Mouse (Mus musculus) natural killer cell, adult 2 months (primary cell): Measurements from ENCODE around the gene Cnot1.

Experiments
- DNase-seq, 2 experiments: peaks; one replicate each; pipeline ENCODE4 v3.0.0; 2022; ENCODE audit warnings: low spot score in 2 of 2

Cnot1 gene

GRCm38 (mm10) chr8:95738596-95738995 is 68.7 kb downstream of the Cnot1 start:
- no peak for DNase-seq

GRCm38 (mm10) chr8:95727625-95728024 is 79.6 kb downstream of the Cnot1 start:
- DNase-seq = no peak

- no peak for DNase-seq
Measured at GRCm38 (mm10) chr8:95716546-95717335, 90.5 kb downstream of the Cnot1 start.

- DNase-seq = peak; percentile 65 to 80
Measured at GRCm38 (mm10) chr8:95715676-95716531, 91.4 kb downstream of the Cnot1 start, which contains the start of gene Setd6. Gene Setd6 (plus strand): TSS chr8:95715881.

DNA sequence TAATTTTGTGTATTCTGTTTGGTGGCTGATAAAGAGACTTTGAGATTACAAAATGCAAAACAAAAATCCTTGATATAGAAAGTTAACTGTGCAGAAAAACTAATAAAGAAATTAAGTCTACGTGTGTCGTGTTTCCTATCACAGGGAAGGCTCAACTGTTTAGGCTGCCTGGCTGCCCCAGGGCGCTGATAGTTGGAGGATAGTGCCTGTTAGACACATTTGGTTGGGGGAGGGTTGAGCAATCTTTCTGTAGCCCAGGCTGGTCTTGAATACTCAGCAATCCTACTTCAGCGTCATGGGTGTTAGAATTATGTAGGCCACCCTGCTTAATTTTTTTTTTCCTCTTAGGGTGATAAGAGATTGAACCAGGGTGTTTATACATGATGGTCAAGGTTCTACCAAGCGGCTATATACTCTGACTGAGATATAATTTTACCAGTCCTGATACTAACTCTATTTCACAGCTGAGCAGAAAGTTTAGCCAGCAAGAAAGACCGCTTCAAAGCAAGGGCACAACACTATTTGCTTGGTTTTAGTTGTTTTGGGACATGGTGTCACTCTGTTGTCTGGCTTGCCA is 92.3 kb downstream of the Cnot1 start:
- DNase-seq = no peak

- no peak for DNase-seq
Measured at GRCm38 (mm10) chr8:95714367-95714766, 92.9 kb downstream of the Cnot1 start.

GRCm38 (mm10) chr8:95713100-95714010 is 93.9 kb downstream of the Cnot1 start:
- peak; percentile 70 to 82 for DNase-seq

- no peak for DNase-seq
Measured at GRCm38 (mm10) chr8:95712395-95712794, 94.9 kb downstream of the Cnot1 start.

- no peak for DNase-seq
Measured at GRCm38 (mm10) chr8:95711029-95711428, 96.2 kb downstream of the Cnot1 start.

DNA sequence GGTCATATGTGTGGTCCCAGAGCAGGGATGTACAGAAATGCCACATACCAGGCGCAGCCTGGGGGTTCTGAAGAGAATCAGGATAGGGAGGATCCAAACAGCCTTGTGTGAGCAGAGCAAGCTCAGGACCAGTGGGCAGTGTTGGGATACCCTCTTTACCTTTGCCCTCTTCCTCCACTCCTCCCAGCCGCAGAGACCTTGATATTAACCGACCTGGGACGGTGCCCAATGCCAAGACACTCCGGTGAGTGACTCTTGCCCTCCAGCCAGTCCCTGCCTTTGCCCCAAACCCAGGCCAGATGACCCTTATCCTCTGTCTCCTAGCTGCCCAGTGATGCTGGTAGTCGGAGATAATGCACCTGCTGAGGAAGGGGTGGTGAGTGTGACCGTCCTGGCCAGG is 97.7 kb downstream of the Cnot1 start:
- no peak for DNase-seq

DNA sequence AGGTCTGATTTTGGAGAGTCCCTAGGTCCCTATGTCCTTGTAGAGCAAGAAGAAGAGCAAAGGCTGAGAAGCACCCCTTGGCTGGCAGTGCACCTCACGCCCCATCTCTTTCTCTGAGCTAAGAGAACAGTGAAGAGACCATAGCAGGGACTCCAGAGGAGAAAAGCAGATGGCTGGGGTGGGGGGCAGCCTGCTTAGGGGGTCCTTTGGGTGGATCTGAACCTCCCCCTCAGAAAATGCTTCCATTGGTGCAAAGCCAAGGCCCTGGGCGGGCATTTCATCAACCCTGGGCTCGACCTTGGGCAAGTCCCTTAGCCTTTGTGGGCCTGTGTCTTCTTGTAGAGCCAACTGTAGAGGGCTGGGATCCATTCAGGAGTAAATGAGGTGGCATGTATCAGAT is 102.7 kb downstream of the Cnot1 start:
- DNase-seq = no peak

GRCm38 (mm10) chr8:95703461-95704260 is 103.6 kb downstream of the Cnot1 start:
- DNase-seq = no peak

DNA sequence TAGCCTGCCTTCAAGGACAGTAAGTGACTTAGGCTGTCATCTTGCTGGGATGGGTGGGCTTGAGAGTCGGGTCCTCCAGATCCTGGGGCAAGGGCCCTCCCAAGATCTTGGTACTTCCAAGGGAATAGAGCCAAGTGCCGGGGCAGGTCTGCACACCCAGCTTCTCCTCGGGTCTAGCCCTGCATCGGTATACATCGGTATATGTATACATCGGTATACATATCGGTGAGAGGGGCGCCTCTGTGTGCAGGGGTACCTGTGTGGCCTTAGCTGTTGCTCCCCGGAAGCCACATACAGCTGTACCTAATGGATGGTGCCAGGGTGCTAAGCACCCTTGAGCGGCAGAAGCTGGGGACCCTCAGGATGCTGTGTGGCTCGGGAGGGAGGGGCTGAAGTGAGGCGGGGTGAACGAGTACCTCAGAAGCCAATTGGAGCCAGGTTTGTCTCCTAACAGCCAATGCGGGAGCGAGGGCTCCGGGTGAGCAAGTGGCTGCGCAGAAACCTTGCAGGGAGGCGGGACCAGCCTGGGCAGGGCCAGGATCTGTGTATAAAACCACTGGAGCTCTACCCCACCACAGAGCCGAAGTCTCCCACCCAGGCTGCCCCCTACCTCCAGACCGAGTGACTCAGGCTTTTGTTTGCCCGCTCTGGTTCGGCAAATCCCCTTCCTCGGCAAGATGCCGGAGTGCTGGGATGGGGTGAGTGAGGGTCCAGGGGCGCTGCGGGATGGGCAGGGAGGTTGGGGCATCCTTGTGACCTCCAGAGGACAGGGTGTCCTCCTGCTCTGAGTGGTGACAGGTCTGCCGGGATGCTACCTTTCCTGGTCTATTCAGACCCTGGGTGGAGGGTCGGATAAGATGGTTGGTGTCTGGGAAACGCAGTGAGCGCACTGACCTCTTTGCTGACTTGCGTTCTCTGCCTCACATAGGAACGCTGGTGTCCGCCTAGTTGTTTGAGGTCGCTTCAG is 104.5 kb downstream of the Cnot1 start:
- DNase-seq = peak; percentile 29 to 52

GRCm38 (mm10) chr8:95701809-95702208 is 105.5 kb downstream of the Cnot1 start:
- DNase-seq = no peak

DNA sequence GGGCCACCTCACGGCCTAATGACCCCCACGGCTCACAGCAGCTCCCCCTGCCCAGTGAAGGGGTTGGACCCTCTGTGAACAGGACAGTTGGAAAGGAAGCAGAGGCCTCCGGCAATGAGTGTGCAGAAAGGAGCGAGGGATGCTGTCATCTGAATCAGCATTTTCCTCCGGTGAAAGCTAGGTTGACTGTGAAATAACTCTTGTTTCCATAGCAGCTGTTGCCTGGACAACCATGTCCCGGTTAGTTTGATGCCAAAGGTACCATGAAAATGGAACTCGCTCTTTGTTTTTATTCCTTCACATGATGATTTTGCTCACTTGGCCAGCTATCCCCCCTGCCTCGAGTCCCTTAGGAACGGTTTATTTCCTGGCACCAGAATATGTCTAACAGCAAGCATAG is 107.0 kb downstream of the Cnot1 start:
- DNase-seq = no peak

GRCm38 (mm10) chr8:95698179-95698578 is 109.1 kb downstream of the Cnot1 start:
- no peak for DNase-seq

DNA sequence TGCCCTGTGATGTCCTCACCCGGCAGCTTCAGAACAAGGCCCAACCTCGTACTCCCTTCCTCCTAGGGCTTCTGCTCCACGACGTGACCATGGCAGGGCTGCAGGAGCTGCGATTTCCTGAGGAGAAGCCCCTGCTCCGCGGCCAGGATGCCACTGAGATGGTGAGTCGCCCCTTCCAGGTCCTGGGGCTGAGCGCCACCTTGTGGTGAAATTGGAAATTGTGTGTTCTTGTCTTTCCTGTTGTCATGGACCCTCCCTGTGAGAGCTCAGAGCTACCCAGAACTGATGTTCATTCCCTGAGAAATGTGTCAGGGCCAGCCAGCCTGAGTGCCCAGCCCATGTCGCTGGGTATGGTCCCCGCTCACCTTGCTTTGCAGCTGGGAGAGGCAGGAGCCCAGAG is 110.1 kb downstream of the Cnot1 start:
- peak; percentile 42 to 72 for DNase-seq

DNA sequence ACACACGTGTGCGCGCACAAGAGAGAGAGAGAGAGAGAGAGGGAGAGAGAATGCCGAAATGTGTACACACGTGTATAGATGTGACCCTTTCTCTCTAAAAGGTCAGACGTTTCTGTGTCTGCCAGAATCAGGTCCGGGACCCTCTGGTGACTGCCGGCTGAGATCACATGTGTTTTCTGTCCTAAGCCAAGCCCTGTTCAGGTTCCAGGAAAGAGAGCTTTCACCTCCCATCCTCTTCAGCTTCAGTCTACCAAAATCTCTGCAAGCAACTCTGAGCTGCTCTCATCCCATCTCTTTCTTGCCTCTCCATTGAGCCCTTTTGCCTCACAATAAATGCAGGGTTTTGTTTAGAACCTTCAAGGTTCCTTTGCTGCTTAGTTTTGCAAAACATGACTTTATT is 110.6 kb downstream of the Cnot1 start:
- DNase-seq = no peak

GRCm38 (mm10) chr8:95694631-95695030 is 112.6 kb downstream of the Cnot1 start:
- DNase-seq = no peak
